Mouse (Mus musculus): Measurements from ENCODE around the gene Slc15a1. TPM values are rescaled to one million over a fixed set of nuclear protein-coding genes. Genes with fewer than 3 reads are reported as not detected.

Gene Slc15a1
- total and polyA plus RNA-seq, 2 experiments from 2014 or later: 0.04 TPM; not detected in 1

DNA sequence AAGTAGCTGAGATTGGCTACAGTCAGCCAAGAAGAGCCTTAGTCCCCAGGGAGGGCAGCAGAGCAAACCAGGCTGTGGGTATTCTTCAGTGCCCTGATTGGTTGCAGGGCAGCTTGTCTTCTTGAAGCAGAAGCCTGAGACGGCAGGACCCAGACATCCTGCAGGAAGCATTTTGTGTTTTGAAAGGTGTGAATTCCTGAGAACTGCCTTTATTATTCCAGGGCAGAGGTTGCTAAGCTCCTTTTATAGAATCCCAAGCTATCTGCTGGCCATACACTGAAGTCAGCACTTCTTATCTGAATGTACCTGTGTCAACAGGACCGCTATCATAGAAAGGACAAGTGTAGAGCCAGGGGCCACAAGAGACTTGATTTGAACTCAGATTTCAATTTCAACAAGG, 10.8 kb downstream of the Slc15a1 start:
- no peak overlapping the region for H3K9ac ChIP-seq (replicated peaks; ENCODE audit: low read depth, low read length)
- H3K36me3 ChIP-seq (replicated peaks; ENCODE audit: control insufficient read depth, insufficient read depth, low read length): no peaks in the 10 kb centered on the region
- H3K9me3 ChIP-seq (replicated peaks; ENCODE audit: control insufficient read depth, low read length): no peaks in the 10 kb centered on the region
- H3K27ac ChIP-seq (ENCODE audit: low read depth): no peak overlapping the region
- H3K4me3 ChIP-seq (ENCODE audit: low read depth, low read length): no peak overlapping the region
- no peak for DNase-seq (ENCODE audit: low spot score)
- 23% methylated on average over 2 of the region's 2 CpGs for WGBS
- H3K27me3 ChIP-seq (ENCODE audit: control insufficient read depth, insufficient read depth, low read length): no peaks in the 10 kb centered on the region
- TF ChIP-seq CTCF (IDR thresholded peaks at IDR 0.05; ENCODE audit: low read depth) (no peak), EP300 (IDR thresholded peaks at IDR 0.05; ENCODE audit: low read depth) (no peak)
- no peak for ATAC-seq (ENCODE audit: insufficient read depth, low read depth)
- no peak overlapping the region for H3K4me2 ChIP-seq (ENCODE audit: low read depth, low read length)
- H3K4me1 ChIP-seq (ENCODE audit: control insufficient read depth, insufficient read depth): 0 out of 2 replicates have a peak, but pooled peaks cover 5% of the 10 kb centered on the region

DNA sequence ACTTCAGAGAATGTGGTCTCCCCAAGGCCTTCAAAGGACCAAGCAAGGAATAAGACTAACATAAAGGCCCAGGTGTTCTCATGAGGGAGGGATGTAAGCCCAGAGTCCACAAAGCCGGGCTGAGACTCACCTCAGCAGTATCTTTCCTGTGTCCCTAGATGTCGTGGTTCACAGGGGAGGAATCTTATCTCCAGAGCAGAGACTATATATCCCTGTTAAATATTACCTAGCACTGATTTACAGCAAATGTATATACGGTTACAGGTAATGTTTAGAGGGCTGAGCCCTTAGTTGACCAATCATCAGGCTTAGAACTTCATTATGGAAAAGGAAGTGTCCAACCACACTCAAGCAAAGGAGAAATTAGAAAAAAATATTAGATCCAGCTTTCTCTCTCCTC, 11.3 kb downstream of the Slc15a1 start:
- Histone ChIP-seq H3K4me1 (ENCODE audit: control insufficient read depth, insufficient read depth) (0 out of 2 replicates have a peak, but pooled peaks cover 5% of the 10 kb centered on the region), H3K4me3 (ENCODE audit: low read depth, low read length) (no peak overlapping the region), H3K9ac (replicated peaks; ENCODE audit: low read depth, low read length) (no peak overlapping the region), H3K9me3 (replicated peaks; ENCODE audit: control insufficient read depth, low read length) (no peaks in the 10 kb centered on the region), H3K27me3 (ENCODE audit: control insufficient read depth, insufficient read depth, low read length) (no peaks in the 10 kb centered on the region), H3K36me3 (replicated peaks; ENCODE audit: control insufficient read depth, insufficient read depth, low read length) (no peaks in the 10 kb centered on the region), H3K4me2 (ENCODE audit: low read depth, low read length) (no peak overlapping the region), H3K27ac (ENCODE audit: low read depth) (no peak overlapping the region)
- ATAC-seq (ENCODE audit: insufficient read depth, low read depth): no peak
- WGBS: 60% methylated on average over 3 of the region's 3 CpGs
- TF ChIP-seq CTCF (IDR thresholded peaks at IDR 0.05; ENCODE audit: low read depth) (no peak), EP300 (IDR thresholded peaks at IDR 0.05; ENCODE audit: low read depth) (no peak)
- DNase-seq (ENCODE audit: low spot score): no peak

- ATAC-seq (ENCODE audit: insufficient read depth, low read depth) (peak; percentile 58; the same call in 1 of the 2 replicates), DNase-seq (ENCODE audit: low spot score) (no peak)
- H3K4me2 ChIP-seq (ENCODE audit: low read depth, low read length): peak overlapping the region; percentile 17
- H3K27me3 ChIP-seq (ENCODE audit: control insufficient read depth, insufficient read depth, low read length): no peaks in the 10 kb centered on the region
- TF ChIP-seq CTCF (IDR thresholded peaks at IDR 0.05; ENCODE audit: low read depth) (no peak), EP300 (IDR thresholded peaks at IDR 0.05; ENCODE audit: low read depth) (no peak)
- no peak overlapping the region for H3K4me3 ChIP-seq (ENCODE audit: low read depth, low read length)
- 0 out of 2 replicates have a peak, but pooled peaks cover 5% of the 10 kb centered on the region for H3K4me1 ChIP-seq (ENCODE audit: control insufficient read depth, insufficient read depth)
- no peak overlapping the region for H3K27ac ChIP-seq (ENCODE audit: low read depth)
- no peaks in the 10 kb centered on the region for H3K36me3 ChIP-seq (replicated peaks; ENCODE audit: control insufficient read depth, insufficient read depth, low read length)
- WGBS: 31% methylated on average over 8 of the region's 8 CpGs
- H3K9me3 ChIP-seq (replicated peaks; ENCODE audit: control insufficient read depth, low read length): no peaks in the 10 kb centered on the region
- H3K9ac ChIP-seq (replicated peaks; ENCODE audit: low read depth, low read length): no peak overlapping the region
Observed at GRCm38 (mm10) chr14:121492328-121492727, 12.7 kb downstream of the Slc15a1 start.

GRCm38 (mm10) chr14:121485722-121486121, 19.3 kb downstream of the Slc15a1 start:
- no peak overlapping the region for H3K4me3 ChIP-seq (ENCODE audit: low read depth, low read length)
- H3K36me3 ChIP-seq (replicated peaks; ENCODE audit: control insufficient read depth, insufficient read depth, low read length): no peaks in the 10 kb centered on the region
- TF ChIP-seq EP300 (IDR thresholded peaks at IDR 0.05; ENCODE audit: low read depth): no peak
- TF ChIP-seq CTCF (IDR thresholded peaks at IDR 0.05; ENCODE audit: low read depth): no peak
- H3K4me1 ChIP-seq (ENCODE audit: control insufficient read depth, insufficient read depth): no peaks in the 10 kb centered on the region
- ATAC-seq (ENCODE audit: insufficient read depth, low read depth) (no peak), DNase-seq (ENCODE audit: low spot score) (no peak)
- WGBS: 91% methylated on average over 1 of the region's 1 CpGs
- no peak overlapping the region for H3K4me2 ChIP-seq (ENCODE audit: low read depth, low read length)
- H3K27me3 ChIP-seq (ENCODE audit: control insufficient read depth, insufficient read depth, low read length): no peaks in the 10 kb centered on the region
- H3K9me3 ChIP-seq (replicated peaks; ENCODE audit: control insufficient read depth, low read length): no peaks in the 10 kb centered on the region
- no peak overlapping the region for H3K9ac ChIP-seq (replicated peaks; ENCODE audit: low read depth, low read length)
- H3K27ac ChIP-seq (ENCODE audit: low read depth): no peak overlapping the region

DNA sequence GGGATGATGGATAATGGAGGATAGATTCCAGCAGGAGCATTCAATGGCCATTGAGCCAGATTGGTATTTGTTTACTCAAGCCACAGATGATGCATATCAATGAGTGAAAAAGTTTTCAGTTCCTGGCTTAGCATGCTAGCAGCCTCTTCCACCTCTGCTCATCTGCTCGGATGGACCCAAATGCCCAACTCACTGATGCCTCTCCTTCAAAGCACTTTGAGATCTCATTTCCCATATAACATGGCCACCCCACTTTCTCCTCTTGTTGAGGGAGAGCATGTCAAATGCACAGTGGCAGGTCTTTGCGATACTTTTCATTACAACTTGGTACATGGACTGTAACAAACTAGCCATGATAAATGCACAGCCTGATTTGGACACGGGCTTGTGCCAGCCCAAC, 20.6 kb downstream of the Slc15a1 start:
- Histone ChIP-seq H3K36me3 (replicated peaks; ENCODE audit: control insufficient read depth, insufficient read depth, low read length) (no peaks in the 10 kb centered on the region), H3K9ac (replicated peaks; ENCODE audit: low read depth, low read length) (no peak overlapping the region), H3K4me1 (ENCODE audit: control insufficient read depth, insufficient read depth) (no peaks in the 10 kb centered on the region), H3K27ac (ENCODE audit: low read depth) (no peak overlapping the region), H3K4me3 (ENCODE audit: low read depth, low read length) (no peak overlapping the region), H3K4me2 (ENCODE audit: low read depth, low read length) (no peak overlapping the region), H3K27me3 (ENCODE audit: control insufficient read depth, insufficient read depth, low read length) (no peaks in the 10 kb centered on the region), H3K9me3 (replicated peaks; ENCODE audit: control insufficient read depth, low read length) (no peaks in the 10 kb centered on the region)
- no peak for TF ChIP-seq CTCF (IDR thresholded peaks at IDR 0.05; ENCODE audit: low read depth)
- no peak for TF ChIP-seq EP300 (IDR thresholded peaks at IDR 0.05; ENCODE audit: low read depth)
- ATAC-seq (ENCODE audit: insufficient read depth, low read depth) (no peak), DNase-seq (ENCODE audit: low spot score) (peak; percentile 17)
- 78% methylated on average over 3 of the region's 3 CpGs for WGBS

DNA sequence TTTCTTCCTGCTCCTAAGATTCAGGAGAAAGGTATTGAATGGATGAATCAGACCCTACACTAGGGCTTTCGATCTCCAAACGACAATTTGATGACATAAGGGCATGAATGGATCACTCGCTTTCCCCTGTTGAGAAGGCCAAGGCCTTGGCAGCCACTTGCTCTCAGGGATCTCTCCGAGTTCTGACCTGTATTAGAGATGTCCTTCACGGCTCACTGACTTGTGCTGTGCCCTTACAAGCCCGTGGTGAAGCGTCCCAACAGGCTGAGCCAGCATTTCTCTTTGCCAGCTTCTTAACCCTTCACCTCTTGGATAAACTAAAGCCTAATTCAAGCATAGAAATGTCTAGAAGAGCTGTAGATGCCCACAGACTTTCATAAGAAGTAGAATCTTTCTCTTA, 22.9 kb downstream of the Slc15a1 start:
- H3K4me1 ChIP-seq (ENCODE audit: control insufficient read depth, insufficient read depth): no peaks in the 10 kb centered on the region
- ATAC-seq (ENCODE audit: insufficient read depth, low read depth) (no peak), DNase-seq (ENCODE audit: low spot score) (no peak)
- WGBS: 54% methylated on average over 7 of the region's 7 CpGs
- H3K4me2 ChIP-seq (ENCODE audit: low read depth, low read length): no peak overlapping the region
- no peaks in the 10 kb centered on the region for H3K27me3 ChIP-seq (ENCODE audit: control insufficient read depth, insufficient read depth, low read length)
- H3K27ac ChIP-seq (ENCODE audit: low read depth): no peak overlapping the region
- H3K9me3 ChIP-seq (replicated peaks; ENCODE audit: control insufficient read depth, low read length): no peaks in the 10 kb centered on the region
- TF ChIP-seq CTCF (IDR thresholded peaks at IDR 0.05; ENCODE audit: low read depth) (no peak), EP300 (IDR thresholded peaks at IDR 0.05; ENCODE audit: low read depth) (no peak)
- no peak overlapping the region for H3K4me3 ChIP-seq (ENCODE audit: low read depth, low read length)
- H3K36me3 ChIP-seq (replicated peaks; ENCODE audit: control insufficient read depth, insufficient read depth, low read length): no peaks in the 10 kb centered on the region
- H3K9ac ChIP-seq (replicated peaks; ENCODE audit: low read depth, low read length): no peak overlapping the region

All from heart, postnatal 0 days (tissue).